Mouse (Mus musculus) heart, postnatal 4 days (tissue): ENCODE measurements around the gene Wdr62. TPM values are rescaled to one million over a fixed set of nuclear protein-coding genes. Genes with fewer than 3 reads are reported as not detected.
A peak's percentile ranks its signal among the peaks of the same experiment; 100 is the strongest.
"Not testable (repeated sequence)": the region's sequence is repeated elsewhere in the genome, so short reads cannot be mapped to it uniquely, and the experiment has no call there.

Experiments used
- DNase-seq: peaks from one replicate; pipeline ENCODE4 v3.0.0; 2021
- total RNA-seq, 2 experiments: library from RNA; stranded (reverse); gene quantifications; 2 replicates each; pipeline ENCODE4 v1.2.3; 2021

Gene Wdr62
- total RNA-seq, 2 experiments from 2014 or later, result 9.7 to 12.3 TPM

GRCm38 (mm10) chr7:30265041-30265440 is 15.2 kb downstream of the Wdr62 start:
- DNase-seq, result no peak

GRCm38 (mm10) chr7:30251956-30252954 is 28.0 kb downstream of the Wdr62 start:
- no peak for DNase-seq

- not testable (repeated sequence) for DNase-seq
Measured at GRCm38 (mm10) chr7:30237374-30237773, 42.8 kb downstream of the Wdr62 start.

- DNase-seq, result no peak
Measured at GRCm38 (mm10) chr7:30235625-30236024, 44.6 kb downstream of the Wdr62 start, which contains the start of gene Ovol3. Gene Ovol3 (minus strand): TSS chr7:30235725.

- DNase-seq, result no peak
Measured at GRCm38 (mm10) chr7:30235091-30235490, 45.1 kb downstream of the Wdr62 start.

GRCm38 (mm10) chr7:30234276-30234858 is 45.9 kb downstream of the Wdr62 start:
- no peak for DNase-seq

- peak; percentile 30 for DNase-seq
Measured at GRCm38 (mm10) chr7:30233387-30233786, 46.8 kb downstream of the Wdr62 start.

GRCm38 (mm10) chr7:30232631-30233148 is 47.5 kb downstream of the Wdr62 start:
- peak; percentile 77 for DNase-seq

GRCm38 (mm10) chr7:30231669-30232454 is 48.4 kb downstream of the Wdr62 start, which contains the start of the genes Polr2i and Tbcb:
Gene Polr2i (plus strand): TSS chr7:30231948.
Gene Tbcb (minus strand): TSS chr7:30232272.
- peak; percentile 98 for DNase-seq

GRCm38 (mm10) chr7:30231328-30231668 is 48.9 kb downstream of the Wdr62 start:
- DNase-seq, result no peak

- no peak for DNase-seq
Measured at GRCm38 (mm10) chr7:30224206-30224605, 56.0 kb downstream of the Wdr62 start.

- no peak for DNase-seq
Measured at GRCm38 (mm10) chr7:30222205-30222604, 58.0 kb downstream of the Wdr62 start.

GRCm38 (mm10) chr7:30221433-30221832 is 58.8 kb downstream of the Wdr62 start:
- no peak for DNase-seq

GRCm38 (mm10) chr7:30220008-30220356 is 60.2 kb downstream of the Wdr62 start:
- no peak for DNase-seq

GRCm38 (mm10) chr7:30219293-30220007 is 60.8 kb downstream of the Wdr62 start:
- peak; percentile 71 for DNase-seq

GRCm38 (mm10) chr7:30217277-30217676 is 62.9 kb downstream of the Wdr62 start:
- DNase-seq, result no peak

- peak; percentile 85 for DNase-seq
Measured at GRCm38 (mm10) chr7:30216723-30217151, 63.5 kb downstream of the Wdr62 start.

GRCm38 (mm10) chr7:30215875-30216274 is 64.3 kb downstream of the Wdr62 start:
- no peak for DNase-seq

GRCm38 (mm10) chr7:30213881-30214280 is 66.3 kb downstream of the Wdr62 start:
- no peak for DNase-seq

- no peak for DNase-seq
Measured at GRCm38 (mm10) chr7:30211025-30211424, 69.2 kb downstream of the Wdr62 start.

GRCm38 (mm10) chr7:30206364-30206763 is 73.9 kb downstream of the Wdr62 start:
- DNase-seq, result not testable (repeated sequence)

GRCm38 (mm10) chr7:30205383-30205782 is 74.8 kb downstream of the Wdr62 start:
- DNase-seq, result peak; percentile 81
